Mouse (Mus musculus): ENCODE data around the gene Trpm1.

Trpm1 gene

DNA sequence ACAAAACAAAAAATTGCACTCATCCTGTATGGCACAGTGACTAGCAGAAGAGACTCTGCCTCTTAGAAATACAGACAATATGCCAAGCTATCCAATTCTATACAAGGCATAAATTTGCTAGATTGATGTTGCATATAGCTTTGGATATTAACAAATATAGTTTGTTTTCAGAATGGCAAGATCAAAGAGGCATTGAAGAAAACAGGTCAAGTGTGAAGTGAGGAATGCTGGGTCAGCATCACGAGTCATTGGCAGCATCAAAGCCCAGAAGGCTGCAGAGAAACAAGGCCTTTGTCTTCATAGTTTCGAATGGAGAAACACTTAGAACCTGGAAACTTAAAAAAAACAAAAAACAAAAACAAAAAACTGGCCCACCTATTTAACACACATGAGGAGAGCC, 78.4 kb downstream of the Trpm1 start:
- no peak for DNase-seq (ENCODE audit: low read depth, low spot score)

DNA sequence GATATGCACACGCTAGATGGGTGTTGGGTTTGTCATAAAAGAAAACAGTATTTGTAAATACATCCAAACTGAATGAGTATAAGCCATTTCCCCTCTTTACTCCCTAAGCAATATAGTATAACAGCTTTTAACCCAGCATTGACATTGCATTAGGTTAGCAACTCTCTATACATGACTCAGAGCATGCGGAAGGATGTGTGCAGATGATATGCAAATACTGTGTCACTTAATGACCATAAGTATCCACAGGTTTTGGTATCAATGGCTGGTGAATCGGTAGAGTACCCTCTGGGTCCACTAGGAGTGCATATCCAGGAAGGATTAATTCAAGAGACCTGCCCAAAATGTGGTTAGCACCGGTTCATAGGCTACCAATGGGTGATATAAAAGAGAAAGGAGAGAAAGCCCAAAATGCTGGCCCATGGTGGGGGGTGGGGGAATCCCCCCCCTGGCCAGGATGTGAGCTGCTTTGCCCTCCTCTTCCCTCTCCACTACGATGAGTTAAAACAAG, 80.7 kb downstream of the Trpm1 start:
- DNase-seq (ENCODE audit: low read depth, low spot score) = no peak

DNA sequence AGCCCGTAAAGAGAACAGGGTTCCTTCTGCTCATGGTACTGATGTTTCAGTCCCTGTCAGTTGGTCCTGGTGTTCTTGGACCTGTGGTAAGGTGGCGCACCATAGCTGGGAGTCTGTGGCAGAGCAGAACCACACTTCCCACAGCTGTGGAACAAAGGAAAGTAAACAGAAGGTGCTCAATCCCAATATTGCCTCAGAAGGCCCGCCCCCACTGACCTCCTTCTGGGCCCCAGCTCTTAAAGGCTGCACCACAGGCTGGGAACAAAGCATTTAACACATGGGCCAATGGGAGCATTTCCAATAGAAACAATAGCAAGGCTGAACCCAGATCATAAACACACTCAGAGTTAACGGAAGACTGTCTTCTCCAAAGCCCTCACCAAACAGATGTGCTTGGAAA, 82.9 kb downstream of the Trpm1 start:
- DNase-seq (ENCODE audit: low read depth, low spot score) = peak; percentile 15

DNA sequence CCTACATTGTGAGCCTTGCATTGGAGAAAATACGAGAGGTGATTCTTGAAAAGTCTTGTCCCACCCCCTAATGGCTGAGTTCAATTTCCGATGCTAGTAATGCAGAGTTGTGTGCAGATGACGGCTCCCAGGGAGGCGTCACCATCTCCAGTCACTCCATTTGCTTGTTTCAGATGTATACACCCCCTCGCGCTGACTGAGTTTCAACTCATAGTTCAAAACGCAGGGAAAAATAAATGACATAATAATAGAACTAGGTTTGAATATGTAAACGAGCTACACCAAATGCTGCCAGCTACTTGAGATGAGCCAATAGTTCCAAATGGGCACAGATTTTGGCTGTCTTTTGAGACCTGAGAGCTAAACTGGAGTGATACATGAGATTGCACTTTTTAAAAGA, 84.1 kb downstream of the Trpm1 start:
- peak; percentile 32 for DNase-seq (ENCODE audit: low read depth, low spot score)

DNA sequence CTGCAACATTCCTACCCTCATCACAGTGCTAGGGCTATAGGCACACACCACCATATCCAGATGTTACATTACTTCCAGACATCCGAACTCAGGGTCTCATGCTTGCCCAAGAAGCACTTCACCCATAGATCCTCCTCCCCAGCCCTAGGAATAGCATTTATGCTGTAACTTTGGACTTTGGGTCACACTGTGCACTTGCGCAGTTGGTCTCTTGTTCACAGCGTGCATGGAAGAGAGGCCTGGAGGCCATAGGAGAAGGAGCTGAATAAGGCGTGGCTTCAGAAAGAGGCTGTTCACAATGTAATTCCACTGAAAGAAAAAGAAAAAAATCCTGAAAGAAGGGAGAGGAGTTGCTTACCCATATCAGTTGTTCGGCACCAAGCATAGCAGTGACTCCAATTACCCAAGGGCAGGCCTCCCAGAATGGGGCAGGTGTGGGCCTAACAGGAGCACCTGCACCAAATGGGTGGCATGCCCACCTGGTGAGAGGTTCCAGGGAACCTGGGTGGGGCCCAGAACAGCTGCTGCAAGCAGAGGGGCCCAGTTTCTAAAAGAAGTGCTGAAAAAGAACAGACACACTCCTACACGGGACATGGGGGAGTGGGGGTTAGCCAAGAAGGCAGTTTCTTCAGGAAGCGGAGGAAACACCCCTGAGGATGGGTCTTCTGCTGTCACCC, 84.9 kb downstream of the Trpm1 start:
- no peak for DNase-seq (ENCODE audit: low read depth, low spot score)

DNA sequence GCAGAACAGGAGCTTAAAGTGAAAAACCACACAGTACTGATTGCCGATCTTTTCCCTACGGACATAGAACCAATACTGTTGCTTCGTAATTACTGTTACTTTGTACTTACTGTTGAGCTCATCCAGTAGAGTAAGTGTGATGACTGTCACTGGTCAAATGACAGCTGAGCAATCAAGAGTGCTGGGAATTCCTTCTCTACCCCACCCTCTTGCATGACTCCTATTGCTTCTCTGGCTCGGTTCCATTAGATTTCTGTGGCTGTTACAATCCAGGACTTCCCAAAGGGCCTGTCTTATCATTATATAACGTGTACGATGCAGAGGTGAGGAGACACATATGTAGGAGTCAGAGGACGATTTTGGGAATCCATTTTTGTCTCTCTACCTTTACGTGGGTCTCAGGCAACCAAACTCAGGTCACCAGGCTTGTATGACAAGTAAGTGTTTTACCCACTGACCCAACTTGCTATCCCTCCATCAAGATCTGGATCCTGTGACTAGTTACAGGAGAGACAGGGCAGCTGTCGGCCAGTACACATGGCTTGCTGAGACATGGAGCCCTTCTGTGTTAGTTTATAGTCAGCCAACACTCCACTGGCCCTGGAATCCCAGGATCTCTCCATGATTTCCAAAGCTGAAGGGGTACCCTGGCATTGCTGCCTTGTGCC, 85.6 kb downstream of the Trpm1 start:
- DNase-seq (ENCODE audit: low read depth, low spot score) = no peak

DNA sequence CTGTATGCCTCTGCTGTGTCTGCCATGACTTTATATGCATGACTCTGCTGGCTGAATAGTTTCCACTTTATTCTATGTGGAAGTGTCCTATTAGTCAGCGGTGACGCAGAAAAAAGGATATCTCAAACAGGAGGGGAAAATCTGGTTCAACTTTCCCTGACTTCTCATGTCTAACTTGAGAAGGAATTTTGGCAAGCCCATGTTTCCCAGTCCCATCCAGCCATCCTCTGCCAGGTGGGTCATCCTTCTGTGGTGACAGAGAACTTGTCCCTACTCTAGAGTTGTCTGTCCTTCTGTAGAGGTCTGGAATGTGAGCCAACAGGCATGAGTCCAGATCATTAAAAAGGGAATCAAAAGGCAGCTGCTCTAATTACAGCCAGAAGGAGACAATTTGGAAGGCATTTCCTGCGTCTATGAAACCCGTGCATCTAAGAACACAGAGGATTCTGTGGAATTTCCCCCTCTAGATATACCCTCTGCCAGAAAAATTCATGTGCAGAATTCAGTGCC, 86.2 kb downstream of the Trpm1 start:
- peak; percentile 55 for DNase-seq (ENCODE audit: low read depth, low spot score)

DNA sequence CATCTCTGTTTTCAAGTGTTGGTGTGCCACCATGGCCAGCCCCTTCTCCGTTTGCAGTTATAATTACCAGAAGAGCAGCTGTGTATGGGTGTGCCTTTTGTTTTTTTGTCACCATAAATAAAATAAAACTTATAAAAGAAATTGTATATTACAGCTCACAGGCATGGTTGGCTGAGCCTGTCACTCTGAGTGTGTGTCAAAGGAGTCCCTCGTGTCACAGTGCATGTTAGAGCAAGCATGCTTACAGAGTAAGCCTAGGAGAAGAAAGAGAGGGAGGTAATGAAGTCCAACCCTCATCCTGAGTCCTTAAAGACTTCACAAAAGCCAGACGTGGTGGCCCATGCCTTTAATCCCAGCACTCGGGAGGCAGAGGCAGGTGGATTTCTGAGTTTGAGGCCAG, 88.8 kb downstream of the Trpm1 start:
- DNase-seq (ENCODE audit: low read depth, low spot score) = no peak

DNA sequence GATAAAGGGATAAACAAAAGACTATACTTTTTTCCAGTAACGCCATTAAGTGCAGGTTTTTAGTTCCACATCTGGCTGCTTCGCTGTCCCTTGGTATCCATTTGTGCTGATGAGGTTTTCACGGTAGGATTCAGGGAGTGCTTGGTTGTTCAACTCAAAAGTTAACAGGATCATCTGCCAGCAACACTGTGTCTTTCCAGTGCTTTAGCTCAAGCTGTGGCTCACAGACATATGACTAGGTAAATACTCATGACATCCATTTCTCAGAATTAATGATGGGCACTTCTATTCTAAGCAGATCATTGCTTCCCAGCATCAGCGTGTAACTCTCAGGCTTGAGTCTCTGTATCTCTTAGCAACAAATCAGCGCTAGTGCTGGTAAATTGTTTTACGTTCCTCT, 90.7 kb downstream of the Trpm1 start:
- DNase-seq (ENCODE audit: low read depth, low spot score) = no peak

DNA sequence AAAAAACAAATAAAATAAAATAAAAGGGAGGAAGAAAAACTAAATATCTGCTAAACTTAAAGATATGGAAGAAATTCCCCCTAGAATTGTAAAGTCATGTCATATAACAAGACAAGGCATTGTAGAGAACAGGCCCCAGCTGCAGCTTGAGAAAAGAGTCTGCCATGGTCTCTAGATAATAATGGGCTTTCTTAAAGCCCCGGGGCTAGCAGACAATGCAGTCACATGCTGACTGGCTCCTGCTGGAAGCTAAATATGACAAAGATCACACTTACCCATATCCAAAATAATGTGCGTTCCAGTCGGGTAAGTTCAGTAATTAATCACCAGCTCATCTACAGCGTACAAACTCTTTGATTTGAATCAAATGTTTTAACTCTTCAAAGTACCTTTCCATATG, 93.1 kb downstream of the Trpm1 start:
- DNase-seq (ENCODE audit: low read depth, low spot score) = no peak

DNA sequence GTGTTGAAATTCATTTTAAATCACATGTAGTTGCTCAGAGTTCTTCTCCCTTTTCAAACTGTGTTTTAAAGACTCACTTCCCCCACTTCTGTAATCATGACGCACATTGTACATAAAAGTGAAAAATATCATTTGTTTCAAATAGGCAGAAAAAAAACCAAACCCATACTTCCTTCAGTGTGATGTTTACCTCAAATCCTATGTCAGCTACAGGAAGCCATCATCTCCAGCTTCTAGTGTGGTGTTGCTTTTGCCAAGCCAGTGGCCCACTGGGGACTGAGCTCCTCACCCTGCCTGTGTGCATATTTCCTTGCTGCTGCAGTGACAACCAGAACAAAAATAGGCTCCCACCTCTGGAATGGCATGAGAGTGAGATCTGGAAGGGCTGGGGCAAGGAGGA, 94.7 kb downstream of the Trpm1 start:
- no peak for DNase-seq (ENCODE audit: low read depth, low spot score)

DNA sequence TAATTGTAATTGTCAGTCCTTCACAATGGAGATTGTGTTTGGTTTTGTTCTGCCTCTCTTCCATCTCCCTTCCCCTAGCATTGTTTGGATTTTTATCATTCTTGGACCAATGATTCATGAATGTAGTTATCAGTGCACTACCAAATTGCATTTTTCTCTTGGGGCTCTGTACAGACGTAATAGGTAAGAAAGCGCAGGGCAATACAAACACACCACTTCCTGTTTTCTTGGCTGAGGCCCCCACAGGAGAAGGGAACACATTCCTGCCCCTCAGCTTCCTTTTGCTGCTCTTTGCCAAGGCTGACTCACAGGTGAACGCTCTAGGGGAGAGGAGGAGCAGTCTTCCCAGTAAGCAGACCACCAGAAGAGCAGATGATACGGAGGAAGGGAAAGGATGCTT, 96.1 kb downstream of the Trpm1 start:
- no peak for DNase-seq (ENCODE audit: low read depth, low spot score)

DNA sequence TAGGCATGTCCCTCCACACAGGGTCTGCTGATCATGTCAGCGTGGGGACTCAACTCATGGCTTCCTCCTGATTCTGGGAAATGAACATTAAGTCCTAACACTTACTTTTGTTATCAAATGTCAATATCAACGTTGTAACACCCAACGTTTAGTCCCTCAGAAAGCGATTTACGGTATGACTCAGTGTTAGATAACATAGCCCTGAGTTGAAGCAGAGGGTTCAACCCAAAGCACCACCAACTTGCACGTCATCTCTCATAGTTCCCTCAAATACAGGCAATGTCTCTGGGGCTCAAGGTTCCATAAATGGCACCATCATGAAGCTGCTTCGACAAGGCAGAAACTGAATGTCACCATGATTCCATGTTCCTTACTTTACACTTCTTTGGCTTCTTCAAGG, 96.8 kb downstream of the Trpm1 start:
- no peak for DNase-seq (ENCODE audit: low read depth, low spot score)

DNA sequence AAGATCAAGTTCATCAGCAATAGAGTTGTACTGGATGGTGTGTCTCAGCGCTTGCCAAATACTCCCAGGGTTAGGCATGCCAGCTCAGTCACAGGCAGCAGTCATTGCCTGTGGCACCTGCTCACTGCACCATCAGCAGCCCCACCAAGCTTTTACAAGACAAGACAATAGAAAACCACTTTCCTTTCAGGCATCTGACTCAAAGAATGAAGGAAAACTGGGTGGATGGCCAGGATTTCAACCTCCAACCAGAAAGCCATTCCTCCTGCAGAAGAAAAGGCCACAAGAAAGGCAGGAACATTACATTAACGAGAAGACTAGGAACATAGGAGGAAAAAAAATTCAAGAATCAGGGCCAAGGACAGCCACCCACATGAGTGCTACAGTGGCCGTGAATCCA, 100.1 kb downstream of the Trpm1 start:
- DNase-seq (ENCODE audit: low read depth, low spot score) = no peak

DNA sequence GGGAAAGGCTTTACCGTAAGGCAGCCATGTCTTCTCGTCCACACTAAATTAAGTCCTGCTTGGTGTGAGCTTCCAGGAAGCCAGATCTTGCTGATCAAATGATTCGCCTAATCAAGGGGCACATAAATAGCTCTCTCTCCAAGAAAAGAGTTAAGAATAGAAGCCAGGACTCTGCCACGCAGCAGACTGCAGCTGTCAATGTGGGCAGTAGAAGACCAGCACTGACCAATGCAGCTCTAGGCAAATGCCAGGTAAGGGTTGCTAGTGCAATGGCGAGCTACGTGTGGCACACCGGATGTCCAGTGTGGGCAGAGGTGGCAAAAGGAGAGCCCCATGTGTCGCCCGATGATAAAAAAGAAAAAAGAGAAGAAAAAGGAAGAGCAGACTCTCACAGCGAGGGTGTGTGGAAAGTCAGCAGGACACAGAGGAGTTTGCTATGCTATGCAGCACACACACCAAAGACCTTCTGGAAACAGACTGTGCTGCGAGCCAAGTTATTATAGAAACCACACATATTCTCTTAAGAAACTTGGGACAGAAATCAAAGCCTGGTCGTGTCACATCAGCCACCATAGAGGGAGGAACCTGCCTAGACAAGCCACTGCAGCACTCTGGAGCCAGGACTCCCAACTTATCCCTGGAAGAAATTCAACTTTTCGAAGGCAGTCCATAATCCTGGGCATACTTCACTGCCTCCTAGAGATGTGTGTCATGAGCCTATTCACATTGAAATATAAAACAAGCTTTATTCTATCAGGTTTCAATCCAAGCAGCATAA, 112.1 kb downstream of the Trpm1 start:
- no peak for DNase-seq (ENCODE audit: low read depth, low spot score)

DNA sequence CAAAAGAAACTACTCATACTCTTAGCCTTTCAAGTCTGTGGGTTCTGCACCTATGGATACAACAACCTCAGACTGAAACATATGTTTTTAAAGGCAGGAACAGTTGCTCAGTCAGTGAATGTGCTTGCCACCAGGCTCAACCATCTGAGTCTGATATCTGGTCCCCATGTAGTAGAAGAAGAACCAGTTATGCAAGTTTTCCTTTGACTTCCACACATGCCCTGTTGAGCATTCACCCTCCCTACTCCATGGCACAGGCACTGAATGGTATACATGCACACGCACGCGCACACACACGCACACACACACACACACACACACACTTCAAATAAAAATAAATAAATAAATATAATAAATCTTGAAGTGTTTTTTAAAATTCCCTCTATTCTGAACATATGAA, 113.0 kb downstream of the Trpm1 start:
- DNase-seq (ENCODE audit: low read depth, low spot score) = no peak

DNA sequence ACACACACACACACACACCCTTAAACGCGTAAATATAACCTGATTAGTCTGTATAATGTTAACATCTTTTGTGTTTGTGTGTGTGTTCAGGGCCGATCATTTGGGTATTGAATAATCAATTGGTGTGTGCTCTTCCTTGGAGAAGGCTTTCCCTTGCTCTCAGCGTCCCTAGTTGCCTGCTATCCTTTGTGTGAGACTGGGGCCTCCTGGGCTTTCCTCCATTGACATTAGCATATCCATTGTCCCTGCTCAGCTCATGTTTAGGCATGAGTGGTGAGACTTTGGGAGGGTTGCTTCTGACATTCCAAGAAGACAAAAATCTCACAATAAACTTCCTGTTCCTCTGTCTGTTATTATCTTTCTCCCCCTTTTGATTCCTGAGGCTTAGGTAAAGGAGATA, 118.3 kb downstream of the Trpm1 start:
- no peak for DNase-seq (ENCODE audit: low read depth, low spot score)

DNA sequence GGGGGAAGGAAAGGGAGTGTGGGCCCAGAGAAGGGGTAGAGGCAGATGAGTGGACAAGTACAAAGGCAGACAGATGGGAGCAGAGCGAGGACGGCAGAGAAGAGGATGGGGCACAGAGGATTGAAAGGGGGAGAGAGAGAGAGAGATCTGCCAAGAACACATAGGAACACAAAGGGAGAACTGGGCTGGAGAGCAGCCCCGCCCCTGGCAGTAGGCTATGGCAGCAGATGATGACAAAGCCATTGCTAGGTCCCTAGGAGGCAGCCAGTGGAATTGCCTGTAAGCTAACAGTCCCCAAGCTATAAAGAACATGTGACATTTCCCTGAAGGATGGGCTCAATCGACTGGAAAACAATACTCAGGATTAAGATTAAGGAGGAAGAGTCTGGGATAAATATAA, 121.9 kb downstream of the Trpm1 start:
- no peak for DNase-seq (ENCODE audit: low read depth, low spot score)

DNA sequence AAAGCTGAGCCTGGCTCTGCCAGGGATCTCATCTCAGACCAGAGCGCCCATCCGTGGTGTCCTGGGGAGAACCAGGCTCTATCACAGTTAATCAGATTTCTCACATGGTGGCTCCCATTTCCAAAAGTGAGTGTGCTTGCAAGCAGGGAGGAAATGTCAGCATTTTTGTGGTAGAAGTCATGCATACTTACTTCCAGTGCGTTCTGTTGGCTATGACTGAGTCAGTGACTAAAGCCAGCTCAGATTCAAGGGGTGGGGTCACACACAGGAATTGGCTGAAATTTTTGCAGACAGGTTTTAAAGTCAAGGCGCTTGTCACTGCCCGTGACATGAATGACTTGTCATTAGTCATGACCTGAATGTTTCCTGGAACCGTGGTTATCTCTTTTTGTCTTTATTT, 123.3 kb downstream of the Trpm1 start:
- no peak for DNase-seq (ENCODE audit: low read depth, low spot score)

DNA sequence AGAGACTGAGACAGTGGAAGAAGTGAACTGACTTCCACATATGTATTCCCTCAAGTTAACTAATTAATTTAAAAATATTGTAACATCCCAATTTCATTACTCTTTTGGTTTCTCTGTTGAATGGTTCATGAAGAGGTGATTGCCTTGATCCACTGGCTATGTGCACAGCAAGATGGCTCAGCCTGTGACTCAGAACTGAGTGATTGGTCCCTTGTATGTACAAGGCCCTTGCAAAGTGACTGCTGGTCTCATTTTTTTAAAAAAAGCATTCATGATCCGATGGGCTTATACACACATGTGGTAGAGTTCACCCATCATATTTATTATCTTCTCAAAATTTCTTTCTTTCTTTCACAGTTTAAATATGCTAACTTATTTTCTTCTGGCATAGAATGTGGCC, 124.9 kb downstream of the Trpm1 start:
- DNase-seq (ENCODE audit: low read depth, low spot score) = no peak

DNA sequence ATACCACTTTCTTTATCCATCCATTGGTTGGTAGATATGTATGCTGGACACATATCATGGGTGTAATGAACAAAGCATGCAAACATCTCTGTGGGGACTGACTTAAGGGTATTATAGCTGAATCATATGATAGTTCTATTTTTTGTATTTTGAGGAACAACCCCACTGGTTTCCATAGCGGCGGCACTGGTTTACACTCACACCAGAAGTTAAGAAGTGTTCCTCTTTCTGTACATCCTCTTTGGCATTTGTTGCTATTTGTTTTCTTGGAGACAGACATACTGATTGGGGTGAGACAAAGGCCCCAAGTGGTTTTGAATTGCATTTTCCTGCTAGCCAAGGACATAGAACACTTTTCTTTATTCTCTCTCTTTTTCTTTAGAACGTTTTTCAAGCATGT, 125.9 kb downstream of the Trpm1 start:
- no peak for DNase-seq (ENCODE audit: low read depth, low spot score)

DNA sequence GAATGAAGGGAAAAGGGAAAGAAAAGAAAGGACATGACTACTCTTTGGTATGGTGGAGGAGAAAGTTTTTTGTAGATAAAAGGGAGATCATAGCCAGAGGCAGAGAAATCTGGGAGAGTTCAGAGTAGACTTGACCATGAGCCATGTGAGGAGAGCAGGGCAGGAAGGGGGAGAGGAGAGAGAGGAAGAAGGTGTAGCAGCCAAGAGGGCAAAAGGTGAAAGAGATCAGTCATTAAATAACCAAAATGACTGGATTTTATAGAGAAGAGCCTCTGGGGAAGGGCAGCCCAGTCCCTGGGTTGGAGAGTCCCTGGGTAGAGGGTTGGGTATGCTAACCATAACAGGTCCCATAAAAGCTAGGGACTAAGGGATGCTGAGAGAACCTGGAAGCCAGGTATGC, 132.9 kb downstream of the Trpm1 start:
- no peak for DNase-seq (ENCODE audit: low read depth, low spot score)

All from brain, adult 2 months (tissue).